Mouse (Mus musculus): ENCODE measurements around the gene Suz12. TPM values are rescaled to one million over a fixed set of nuclear protein-coding genes. Genes with fewer than 3 reads are reported as not detected.
"Not testable (repeated sequence)": the region's sequence is repeated elsewhere in the genome, so short reads cannot be mapped to it uniquely, and the experiment has no call there.

Suz12 gene
- polyA plus RNA-seq, 1 experiment from 2014 or later, result 24.5 TPM

GRCm38 (mm10) chr11:79973626-79974476, 19.1 kb upstream of the Suz12 start:
- WGBS, result under 1% methylated on average over 41 of the region's 41 CpGs
- Histone ChIP-seq H3K36me3 (no peaks in the 10 kb centered on the region), H3K9me3 (no peaks in the 10 kb centered on the region), H3K9ac (peak overlapping the region; percentile 69), H3K27me3 (peaks cover 35% of the 10 kb centered on the region), H3K4me2 (replicated peaks) (peak overlapping the region; percentile 91), H3K27ac (no peak overlapping the region), H3K4me3 (peak overlapping the region; percentile 56), H3K4me1 (peaks cover 17% of the 10 kb centered on the region)
- no peak for ATAC-seq (ENCODE audit: low FRiP score, low read depth)

- Histone ChIP-seq H3K27me3 (peaks cover 35% of the 10 kb centered on the region), H3K4me2 (replicated peaks) (no peak overlapping the region), H3K4me3 (no peak overlapping the region), H3K9ac (no peak overlapping the region), H3K27ac (no peak overlapping the region), H3K36me3 (no peaks in the 10 kb centered on the region), H3K9me3 (no peaks in the 10 kb centered on the region), H3K4me1 (peaks cover 17% of the 10 kb centered on the region)
- 65% methylated on average over 2 of the region's 2 CpGs for WGBS
- no peak for ATAC-seq (ENCODE audit: low FRiP score, low read depth)
Measured at GRCm38 (mm10) chr11:79975377-79975776, 17.5 kb upstream of the Suz12 start.

DNA sequence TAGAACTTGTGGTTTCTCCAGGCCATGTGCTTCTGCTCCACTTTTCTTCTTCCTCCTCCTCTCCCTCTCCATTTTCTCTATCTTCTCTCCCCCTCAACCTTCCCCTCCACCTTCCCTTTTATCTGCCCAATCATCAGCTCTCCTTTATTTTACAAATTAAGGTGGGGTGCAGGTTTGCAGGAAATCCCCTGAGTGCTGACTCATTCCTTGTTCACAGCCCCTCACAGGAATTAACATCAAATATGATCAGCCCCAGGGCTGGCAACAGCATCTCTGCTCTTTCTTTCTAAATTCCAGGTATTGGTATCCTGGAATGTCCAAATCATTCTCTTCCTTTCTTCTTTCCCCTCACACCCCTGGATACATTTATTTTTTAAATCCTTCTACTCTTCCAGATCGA, 16.7 kb upstream of the Suz12 start:
- H3K4me3 ChIP-seq, result no peak overlapping the region
- H3K4me2 ChIP-seq (replicated peaks), result no peak overlapping the region
- no peak for ATAC-seq (ENCODE audit: low FRiP score, low read depth)
- no peaks in the 10 kb centered on the region for H3K9me3 ChIP-seq
- no peak overlapping the region for H3K27ac ChIP-seq
- peaks cover 17% of the 10 kb centered on the region for H3K4me1 ChIP-seq
- no peaks in the 10 kb centered on the region for H3K36me3 ChIP-seq
- H3K9ac ChIP-seq, result no peak overlapping the region
- H3K27me3 ChIP-seq, result peaks cover 35% of the 10 kb centered on the region
- 93% methylated on average over 1 of the region's 1 CpGs for WGBS

DNA sequence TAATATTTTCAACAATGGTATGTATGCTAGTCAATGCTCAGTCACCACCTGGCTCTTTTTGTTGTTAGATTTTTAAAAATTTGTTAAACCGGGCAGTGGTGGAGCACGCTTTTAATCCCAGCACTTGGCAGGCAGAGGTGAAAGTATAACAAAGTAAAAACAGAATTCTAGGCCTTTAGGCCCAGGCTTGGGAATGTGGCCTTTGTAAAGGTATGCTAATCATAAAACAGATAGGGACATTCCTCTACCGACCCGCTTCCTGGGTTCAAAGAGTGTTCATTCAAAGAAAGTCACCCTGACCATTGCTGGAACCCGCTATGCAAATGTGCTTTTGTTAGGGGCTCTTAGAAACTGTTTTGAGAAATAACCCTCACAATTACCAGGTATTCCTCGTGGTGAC, 16.3 kb upstream of the Suz12 start:
- H3K4me1 ChIP-seq, result peaks cover 17% of the 10 kb centered on the region

DNA sequence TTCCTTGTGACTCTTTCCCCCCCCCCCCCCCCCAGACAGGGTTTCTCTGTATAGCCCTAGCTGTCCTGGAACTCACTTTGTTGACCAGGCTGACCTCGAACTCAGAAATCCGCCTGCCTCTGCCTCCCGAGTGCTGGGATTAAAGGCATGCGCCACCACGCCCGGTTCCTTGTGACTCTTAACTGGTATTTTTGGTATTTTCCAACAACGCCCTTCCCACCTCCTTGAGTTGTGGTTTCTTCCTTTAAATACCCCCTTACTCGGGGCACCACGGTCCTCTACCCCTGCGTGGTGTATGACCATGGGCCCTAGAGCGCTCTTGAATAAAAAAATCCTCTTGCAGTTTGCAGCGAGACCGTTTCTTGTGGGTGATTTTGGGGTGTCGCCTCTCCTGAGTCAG, 15.8 kb upstream of the Suz12 start:
- Histone ChIP-seq H3K4me1 (peaks cover 17% of the 10 kb centered on the region), H3K27me3 (peaks cover 35% of the 10 kb centered on the region)
- H3K27ac ChIP-seq; ATAC-seq (ENCODE audit: low FRiP score, low read depth); H3K9me3 ChIP-seq; H3K4me2 ChIP-seq (replicated peaks); H3K36me3 ChIP-seq; H3K9ac ChIP-seq; H3K4me3 ChIP-seq: not testable (repeated sequence)
- 93% methylated on average over 14 of the region's 14 CpGs for WGBS

More for the DNA sequence above, 16.3 kb upstream of the Suz12 start:
- H3K9me3 ChIP-seq; H3K9ac ChIP-seq; H3K27ac ChIP-seq; ATAC-seq (ENCODE audit: low FRiP score, low read depth); H3K4me2 ChIP-seq (replicated peaks); H3K4me3 ChIP-seq; H3K36me3 ChIP-seq: not testable (repeated sequence)
- 80% methylated on average over 6 of the region's 6 CpGs for WGBS
- peaks cover 35% of the 10 kb centered on the region for H3K27me3 ChIP-seq

- not testable (repeated sequence) for H3K27ac ChIP-seq; H3K9ac ChIP-seq; H3K4me3 ChIP-seq; H3K4me2 ChIP-seq (replicated peaks); H3K36me3 ChIP-seq; ATAC-seq (ENCODE audit: low FRiP score, low read depth); H3K9me3 ChIP-seq
- H3K27me3 ChIP-seq, result peaks cover 32% of the 10 kb centered on the region
- H3K4me1 ChIP-seq, result peaks cover 17% of the 10 kb centered on the region
- WGBS, result 84% methylated on average over 3 of the region's 4 CpGs
Measured at GRCm38 (mm10) chr11:79977747-79978146, 15.2 kb upstream of the Suz12 start.

DNA sequence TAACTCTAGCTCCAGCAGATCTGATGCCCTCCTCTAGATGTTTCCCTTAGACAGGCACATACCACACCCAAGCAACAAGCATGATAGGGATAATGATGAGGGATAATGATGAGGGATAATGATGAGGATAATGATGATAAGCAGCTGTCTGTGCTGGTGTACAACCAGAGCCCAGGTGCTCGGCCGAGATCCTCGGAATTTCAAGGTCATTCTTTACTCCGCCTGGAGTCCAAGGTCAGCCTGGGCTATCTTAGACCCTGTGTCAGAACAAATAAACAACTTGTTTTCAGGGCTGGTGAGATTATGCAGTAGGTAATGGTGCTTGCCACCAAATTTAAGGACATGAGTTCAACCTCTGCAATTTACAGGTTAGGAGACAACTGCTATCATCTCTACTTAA, 6.0 kb upstream of the Suz12 start:
- no peak overlapping the region for H3K4me3 ChIP-seq
- no peaks in the 10 kb centered on the region for H3K4me1 ChIP-seq
- H3K4me2 ChIP-seq (replicated peaks), result no peak overlapping the region
- no peak overlapping the region for H3K27ac ChIP-seq
- 87% methylated on average over 4 of the region's 4 CpGs for WGBS
- no peaks in the 10 kb centered on the region for H3K9me3 ChIP-seq
- no peak for ATAC-seq (ENCODE audit: low FRiP score, low read depth)
- H3K36me3 ChIP-seq, result no peaks in the 10 kb centered on the region
- H3K9ac ChIP-seq, result no peak overlapping the region
- H3K27me3 ChIP-seq, result no peaks in the 10 kb centered on the region

DNA sequence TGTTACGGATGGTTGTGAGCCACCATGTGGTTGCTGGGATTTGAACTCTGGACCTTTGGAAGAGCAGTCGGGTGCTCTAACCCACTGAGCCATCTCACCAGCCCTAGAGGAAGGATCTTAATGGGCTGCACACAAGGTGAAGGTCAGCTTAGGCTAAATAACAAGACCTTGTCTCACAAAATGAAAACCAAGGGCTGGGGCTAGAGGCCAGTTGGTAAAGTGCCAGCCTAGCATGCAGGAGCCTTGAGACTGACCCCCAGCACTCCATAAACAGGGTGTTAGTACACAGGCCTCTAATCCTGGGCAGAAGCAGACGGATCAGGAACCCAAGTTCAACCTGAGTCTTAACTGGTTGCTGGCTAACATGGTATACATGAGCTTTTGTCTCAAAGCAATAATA, 5.0 kb upstream of the Suz12 start:
- H3K36me3 ChIP-seq, result no peaks in the 10 kb centered on the region
- ATAC-seq (ENCODE audit: low FRiP score, low read depth), result no peak
- no peaks in the 10 kb centered on the region for H3K4me1 ChIP-seq
- WGBS, result 80% methylated on average over 3 of the region's 3 CpGs
- no peaks in the 10 kb centered on the region for H3K27me3 ChIP-seq
- no peak overlapping the region for H3K27ac ChIP-seq
- no peak overlapping the region for H3K9ac ChIP-seq
- H3K4me2 ChIP-seq (replicated peaks), result no peak overlapping the region
- H3K4me3 ChIP-seq, result no peak overlapping the region
- H3K9me3 ChIP-seq, result no peaks in the 10 kb centered on the region

GRCm38 (mm10) chr11:79990120-79990519, 2.8 kb upstream of the Suz12 start:
- Histone ChIP-seq H3K9me3 (no peaks in the 10 kb centered on the region), H3K4me2 (replicated peaks) (no peak overlapping the region), H3K9ac (no peak overlapping the region), H3K27me3 (no peaks in the 10 kb centered on the region), H3K27ac (no peak overlapping the region), H3K36me3 (no peaks in the 10 kb centered on the region), H3K4me1 (0 out of 2 replicates have a peak, but pooled peaks cover under 1% of the 10 kb centered on the region), H3K4me3 (no peak overlapping the region)
- WGBS, result 89% methylated on average over 2 of the region's 2 CpGs
- ATAC-seq (ENCODE audit: low FRiP score, low read depth), result no peak

GRCm38 (mm10) chr11:79991600-79991999, 1.3 kb upstream of the Suz12 start:
- Histone ChIP-seq H3K4me1 (0 out of 2 replicates have a peak, but pooled peaks cover 3% of the 10 kb centered on the region), H3K36me3 (peaks cover 4% of the 10 kb centered on the region), H3K27ac (no peak overlapping the region), H3K4me2 (replicated peaks) (no peak overlapping the region), H3K9me3 (no peaks in the 10 kb centered on the region), H3K27me3 (no peaks in the 10 kb centered on the region), H3K9ac (no peak overlapping the region), H3K4me3 (no peak overlapping the region)
- WGBS, result 92% methylated on average over 5 of the region's 5 CpGs
- ATAC-seq (ENCODE audit: low FRiP score, low read depth), result no peak

- peak overlapping the region; percentile 83 for H3K4me2 ChIP-seq (replicated peaks)
- peak overlapping the region; percentile 83 for H3K9ac ChIP-seq
- WGBS, result 27% methylated on average over 21 of the region's 21 CpGs
- peak overlapping the region; percentile 87 for H3K27ac ChIP-seq
- H3K9me3 ChIP-seq, result no peaks in the 10 kb centered on the region
- peak overlapping the region; percentile 70 for H3K4me3 ChIP-seq
- no peaks in the 10 kb centered on the region for H3K27me3 ChIP-seq
- ATAC-seq (ENCODE audit: low FRiP score, low read depth), result no peak
- H3K4me1 ChIP-seq, result 0 out of 2 replicates have a peak, but pooled peaks cover 3% of the 10 kb centered on the region
- peaks cover 8% of the 10 kb centered on the region for H3K36me3 ChIP-seq
Measured at GRCm38 (mm10) chr11:79992035-79992591, 793 bp upstream of the Suz12 start.

GRCm38 (mm10) chr11:79993356-79994270, 707 bp downstream of the Suz12 start:
- Histone ChIP-seq H3K27me3 (no peaks in the 10 kb centered on the region), H3K4me1 (0 out of 2 replicates have a peak, but pooled peaks cover 3% of the 10 kb centered on the region), H3K9ac (peak overlapping the region; percentile 90), H3K4me2 (replicated peaks) (peak overlapping the region; percentile 68), H3K9me3 (no peaks in the 10 kb centered on the region), H3K36me3 (peaks cover 16% of the 10 kb centered on the region), H3K4me3 (peak overlapping the region; percentile 70), H3K27ac (peak overlapping the region; percentile 99)
- WGBS, result under 1% methylated on average over 56 of the region's 74 CpGs
- ATAC-seq (ENCODE audit: low FRiP score, low read depth), result peak; percentile 48; the same call in 1 of the 2 replicates

Data from limb, embryonic 13.5 days (tissue).